Mouse (Mus musculus) cerebellum, adult 2 months (tissue): ENCODE measurements around the gene Cstf3.

Experiments used
- CTCF ChIP-seq: fragments of 200-500 bp; IDR thresholded peaks from 2 replicates; pipeline ENCODE4 v1.5.1; 2011; ENCODE audit warnings: low read depth, mild to moderate bottlenecking, control low read depth, low read length, moderate library complexity, borderline replicate concordance; ENCODE audit not compliant: insufficient read depth
- POLR2A ChIP-seq: fragments of 200-500 bp; IDR thresholded peaks from 2 replicates; pipeline ENCODE4 v1.6.1; 2011; ENCODE audit warnings: low read length, control low read depth, borderline replicate concordance; ENCODE audit not compliant: insufficient read depth

DNA sequence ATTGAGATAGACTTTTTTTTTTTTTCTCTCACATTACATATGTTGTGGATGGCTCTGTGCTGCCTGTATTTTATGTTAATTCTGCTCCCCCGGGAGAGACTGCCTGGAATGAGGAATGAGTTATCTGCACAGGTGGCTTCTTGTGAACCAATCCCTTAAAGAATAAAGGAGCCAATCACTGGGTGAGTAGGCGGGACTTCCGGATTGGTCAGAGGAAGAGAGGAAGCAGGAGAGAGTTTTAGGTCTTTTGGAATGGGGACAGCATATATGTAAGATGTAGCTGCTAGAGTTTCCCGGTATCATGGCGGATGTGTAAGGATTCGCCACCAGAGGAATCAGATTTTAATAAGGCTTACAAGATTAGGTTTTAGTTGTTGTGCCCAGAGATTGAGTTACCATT, 31.4 kb upstream of the Cstf3 start:
- no peak for TF ChIP-seq POLR2A
- no peak for TF ChIP-seq CTCF
